In genomic region chr19:18868311-18868710, GRCm38 (mm10) we compare ENCODE assay signal across 27 mouse cellular contexts.
DNase-seq lines count a peak whose midpoint lies in the region; ATAC-seq and TF ChIP-seq lines count a peak whose summit lies in the region.
"Had no signal": no experiment of that assay in that cellular context is flagged by ENCODE, and none has a peak within 500 bp of the region (broad histone marks: within the 10 kb centered on the region; RNA-seq: fewer than 3 reads in every experiment).

No protein-coding gene starts in this region.

- 65% methylated on average over 4 of the region's 4 CpGs for WGBS in hindbrain, postnatal 0 days
- WGBS in hindbrain, embryonic 12.5 days, result 67% methylated on average over 4 of the region's 4 CpGs
- 73% methylated on average over 4 of the region's 4 CpGs for WGBS in midbrain, postnatal 0 days
- WGBS in midbrain, embryonic 10.5 days, result 58% methylated on average over 4 of the region's 4 CpGs
- WGBS in hindbrain, embryonic 13.5 days, result 62% methylated on average over 4 of the region's 4 CpGs

- H3K36me3 ChIP-seq in hindbrain, postnatal 0 days (ENCODE audit: insufficient read depth, low read length), result no peaks in the 10 kb centered on the region
- no peaks in the 10 kb centered on the region for H3K36me3 ChIP-seq in hindbrain, embryonic 12.5 days
- H3K36me3 ChIP-seq in midbrain, postnatal 0 days (ENCODE audit: insufficient read depth, low read length), result no peaks in the 10 kb centered on the region
- no peaks in the 10 kb centered on the region for H3K36me3 ChIP-seq in midbrain, embryonic 10.5 days
- no peaks in the 10 kb centered on the region for H3K36me3 ChIP-seq in hindbrain, embryonic 13.5 days
- H3K36me3 ChIP-seq: heart, embryonic 13.5 days; limb, embryonic 13.5 days; liver, embryonic 13.5 days; neural tube, embryonic 15.5 days; stomach, embryonic 15.5 days had no signal

- DNase-seq in hindbrain, postnatal 0 days (ENCODE audit: low spot score), result no peak
- no peak for DNase-seq in midbrain, postnatal 0 days (ENCODE audit: low spot score)
- no peak for DNase-seq in midbrain, embryonic 10.5 days (ENCODE audit: low spot score)
- DNase-seq in NIH3T3 (ENCODE audit: low read depth), result peak; percentile 24
- DNase-seq in Muller cell, postnatal 12 days (ENCODE audit: inconsistent ontology term), result no peak
- DNase-seq: adrenal gland, adult 2 months; B cell, adult 2 months; cerebellum, adult 11 months; cerebellum, postnatal 36 days; heart, postnatal 14 days; kidney, adult 9 months; liver, embryonic 13.5 days; right cerebral cortex, adult 18-20 months; right cerebral cortex, postnatal 4 days; thymus, adult 18-20 months; thymus, postnatal 36 days had no signal

- no peak overlapping the region for H3K27ac ChIP-seq in hindbrain, postnatal 0 days
- no peak overlapping the region for H3K27ac ChIP-seq in hindbrain, embryonic 12.5 days
- no peak overlapping the region for H3K27ac ChIP-seq in midbrain, postnatal 0 days (ENCODE audit: low read depth, low read length)
- no peak overlapping the region for H3K27ac ChIP-seq in midbrain, embryonic 10.5 days (replicated peaks)
- H3K27ac ChIP-seq in hindbrain, embryonic 13.5 days, result no peak overlapping the region
- H3K27ac ChIP-seq: forebrain, embryonic 13.5 days; heart, embryonic 13.5 days; hindbrain, embryonic 14.5 days; limb, embryonic 13.5 days; liver, embryonic 13.5 days; neural tube, embryonic 15.5 days; stomach, embryonic 15.5 days had no signal

- no peaks in the 10 kb centered on the region for H3K27me3 ChIP-seq in hindbrain, postnatal 0 days (ENCODE audit: insufficient read depth, low read length)
- no peaks in the 10 kb centered on the region for H3K27me3 ChIP-seq in hindbrain, embryonic 12.5 days
- H3K27me3 ChIP-seq in midbrain, postnatal 0 days (ENCODE audit: insufficient read depth, low read length), result no peaks in the 10 kb centered on the region
- H3K27me3 ChIP-seq in midbrain, embryonic 10.5 days (ENCODE audit: low read depth, poor library complexity, severe bottlenecking), result no peaks in the 10 kb centered on the region
- H3K27me3 ChIP-seq in hindbrain, embryonic 13.5 days, result no peaks in the 10 kb centered on the region
- H3K27me3 ChIP-seq: CH12.LX; forebrain, embryonic 13.5 days; heart, embryonic 13.5 days; limb, embryonic 13.5 days; liver, embryonic 13.5 days; neural tube, embryonic 15.5 days; stomach, embryonic 15.5 days had no signal

- ATAC-seq in hindbrain, postnatal 0 days, result no peak
- no peak for ATAC-seq in hindbrain, embryonic 12.5 days (ENCODE audit: low FRiP score)
- no peak for ATAC-seq in midbrain, postnatal 0 days (ENCODE audit: low FRiP score)
- no peak for ATAC-seq in activated CD4-positive, CD25-positive, alpha-beta regulatory T cell, adult 4 months
- no peak for ATAC-seq in hindbrain, embryonic 13.5 days (ENCODE audit: low FRiP score)
- ATAC-seq: forebrain, embryonic 13.5 days had no signal

- H3K4me2 ChIP-seq in hindbrain, postnatal 0 days (ENCODE audit: low read depth, low read length), result no peak overlapping the region
- no peak overlapping the region for H3K4me2 ChIP-seq in hindbrain, embryonic 12.5 days (replicated peaks)
- no peak overlapping the region for H3K4me2 ChIP-seq in midbrain, postnatal 0 days (ENCODE audit: low read depth, low read length, poor library complexity, severe bottlenecking)
- H3K4me2 ChIP-seq in hindbrain, embryonic 13.5 days, result no peak overlapping the region
- H3K4me2 ChIP-seq: forebrain, embryonic 13.5 days; heart, embryonic 13.5 days; hindbrain, embryonic 14.5 days; limb, embryonic 13.5 days; liver, embryonic 13.5 days; midbrain, embryonic 11.5 days; neural tube, embryonic 15.5 days; stomach, embryonic 15.5 days had no signal

- H3K9ac ChIP-seq in hindbrain, postnatal 0 days (replicated peaks; ENCODE audit: low read length), result no peak overlapping the region
- H3K9ac ChIP-seq in hindbrain, embryonic 12.5 days, result no peak overlapping the region
- no peak overlapping the region for H3K9ac ChIP-seq in midbrain, postnatal 0 days (replicated peaks; ENCODE audit: low read length, poor library complexity, severe bottlenecking)
- H3K9ac ChIP-seq in hindbrain, embryonic 13.5 days, result no peak overlapping the region
- H3K9ac ChIP-seq: forebrain, embryonic 13.5 days; heart, embryonic 13.5 days; hindbrain, embryonic 14.5 days; limb, embryonic 13.5 days; liver, embryonic 13.5 days; neural tube, embryonic 15.5 days; stomach, embryonic 15.5 days had no signal

- no peaks in the 10 kb centered on the region for H3K4me1 ChIP-seq in hindbrain, postnatal 0 days (ENCODE audit: insufficient read depth, low read length)
- H3K4me1 ChIP-seq in hindbrain, embryonic 12.5 days, result no peaks in the 10 kb centered on the region; the same call in 1 of the 2 replicates
- H3K4me1 ChIP-seq in midbrain, postnatal 0 days (ENCODE audit: insufficient read depth, low read length), result no peaks in the 10 kb centered on the region
- H3K4me1 ChIP-seq in midbrain, embryonic 10.5 days, result no peaks in the 10 kb centered on the region; the same call in 1 of the 2 replicates
- H3K4me1 ChIP-seq in hindbrain, embryonic 13.5 days (replicated peaks), result peaks cover 6% of the 10 kb centered on the region; the same call in 1 of the 2 replicates
- H3K4me1 ChIP-seq: heart, embryonic 13.5 days; limb, embryonic 13.5 days; liver, embryonic 13.5 days; stomach, embryonic 15.5 days had no signal

- no peaks in the 10 kb centered on the region for H3K9me3 ChIP-seq in hindbrain, postnatal 0 days (ENCODE audit: low read length)
- H3K9me3 ChIP-seq in hindbrain, embryonic 12.5 days (replicated peaks), result no peaks in the 10 kb centered on the region
- no peaks in the 10 kb centered on the region for H3K9me3 ChIP-seq in midbrain, postnatal 0 days (ENCODE audit: low read length)
- H3K9me3 ChIP-seq in midbrain, embryonic 10.5 days (replicated peaks), result no peaks in the 10 kb centered on the region
- no peaks in the 10 kb centered on the region for H3K9me3 ChIP-seq in hindbrain, embryonic 13.5 days
- H3K9me3 ChIP-seq: forebrain, embryonic 13.5 days; heart, embryonic 13.5 days; limb, embryonic 13.5 days; liver, embryonic 13.5 days; neural tube, embryonic 15.5 days; stomach, embryonic 15.5 days had no signal

- peak; percentile 27; the same call in 1 of the 2 replicates for TF ChIP-seq CTCF in hindbrain, postnatal 0 days (IDR thresholded peaks at IDR 0.05; ENCODE audit: low read depth)
- TF ChIP-seq CTCF in midbrain, postnatal 0 days (IDR thresholded peaks at IDR 0.05), result peak; percentile 34; the same call in 1 of the 2 replicates

- H3K4me3 ChIP-seq in hindbrain, postnatal 0 days (ENCODE audit: low read length), result no peak overlapping the region
- H3K4me3 ChIP-seq in hindbrain, embryonic 12.5 days, result no peak overlapping the region
- H3K4me3 ChIP-seq in midbrain, postnatal 0 days (ENCODE audit: low read depth, low read length), result no peak overlapping the region
- H3K4me3 ChIP-seq in midbrain, embryonic 10.5 days, result no peak overlapping the region
- H3K4me3 ChIP-seq in hindbrain, embryonic 13.5 days, result no peak overlapping the region
- H3K4me3 ChIP-seq: forebrain, embryonic 13.5 days; heart, embryonic 13.5 days; limb, embryonic 13.5 days; liver, embryonic 13.5 days; neural tube, embryonic 15.5 days; stomach, embryonic 15.5 days had no signal
